Mouse (Mus musculus) neutrophil, adult 59 days (primary cell): ENCODE data around the gene B430305J03Rik. TPM values are rescaled to one million over a fixed set of nuclear protein-coding genes. Genes with fewer than 3 reads are reported as not detected.

Experiments
- total RNA-seq, 2 experiments: library from RNA; stranded (reverse); gene quantifications; 1 replicate in 1 of 2; 2 replicates in 1 of 2; pipeline ENCODE4 v1.2.4; 2023

The B430305J03Rik gene
- total RNA-seq, result under 1 TPM; 0.40 to 0.42 TPM

GRCm38 (mm10) chr3:61365779-61366373 lies at the start of gene B430305J03Rik:
Gene B430305J03Rik, minus strand, starts transcription at chr3:61365951.

GRCm38 (mm10) chr3:61361338-61361737 lies 4.4 kb downstream of the B430305J03Rik start, which contains the start of gene Rap2b:
Gene Rap2b, plus strand, starts transcription at chr3:61361638.

Other genes with a start within 250 kb of the B430305J03Rik start
- 10 to 100 TPM; 13.3 to 16.9 TPM for gene Rap2b, start 4.3 kb downstream of the B430305J03Rik start, total RNA-seq